Mouse (Mus musculus) hindbrain, embryonic 14.5 days (tissue): ENCODE measurements at regions not wholly inside any gene's neighbourhood (a gene's known extent, or its start where the extent isn't known, plus 50 kb on each side); places are given as distances from the start of the nearest gene placed in this dataset.
"Not testable (repeated sequence)": the region's sequence is repeated elsewhere in the genome, so short reads cannot be mapped to it uniquely, and the experiment has no call there.

Experiments used
- ATAC-seq: fragments of 200-750 bp; cut with Nextera tagmentation; 2 replicates; pipeline ENCODE4 v1.8.0; 2017; ENCODE audit warnings: moderate number of reproducible peaks, mild to moderate bottlenecking, moderate TSS enrichment, moderate library complexity; ENCODE audit not compliant: low FRiP score
- DNase-seq: peaks from one replicate; pipeline ENCODE4 v3.0.0-alpha.2; 2015; ENCODE audit warnings: low spot score
- H3K27ac ChIP-seq: fragments of 300-500 bp; sonication (generic); 2 replicates; pipeline ENCODE4 v1.5.1; 2014; ENCODE audit warnings: mild to moderate bottlenecking, moderate library complexity
- H3K27me3 ChIP-seq: fragments of 300-500 bp; sonication (generic); 2 replicates; pipeline ENCODE4 v1.6.1; 2014; ENCODE audit warnings: mild to moderate bottlenecking, low read length, mixed read lengths; ENCODE audit not compliant: control insufficient read depth, insufficient read depth
- H3K36me3 ChIP-seq: fragments of 300-500 bp; sonication (generic); replicated peaks from 2 replicates; pipeline ENCODE4 v1.6.1; 2014; ENCODE audit not compliant: control insufficient read depth, insufficient read depth
- H3K4me1 ChIP-seq: fragments of 300-500 bp; sonication (generic); replicated peaks from 2 replicates; pipeline ENCODE4 v1.6.1; 2014; ENCODE audit warnings: antibody characterized with exemption, low read length, mixed read lengths; ENCODE audit not compliant: control insufficient read depth, insufficient read depth
- H3K4me2 ChIP-seq: fragments of 300-500 bp; sonication (generic); replicated peaks from 2 replicates; pipeline ENCODE4 v1.6.1; 2014; ENCODE audit warnings: mild to moderate bottlenecking, moderate library complexity
- H3K4me3 ChIP-seq: fragments of 300-500 bp; sonication (generic); replicated peaks from 2 replicates; pipeline ENCODE4 v1.5.1; 2014; ENCODE audit warnings: mild to moderate bottlenecking, low read length
- H3K9ac ChIP-seq: fragments of 300-500 bp; sonication (generic); 2 replicates; pipeline ENCODE4 v1.6.1; 2014
- H3K9me3 ChIP-seq: fragments of 300-500 bp; sonication (generic); 2 replicates; pipeline ENCODE4 v1.6.1; 2016; ENCODE audit warnings: low read length; ENCODE audit not compliant: control insufficient read depth
- WGBS: fragments of 180-500 bp; shearing (Covaris S2); extraction: QIAGEN DNeasy Blood & Tissue Kit; methylation state at CpG from one replicate; pipeline ENCODE4 v1.1.7; 2014; 5-methylcytosine and 5-hydroxymethylcytosine counted together

GRCm38 (mm10) chr1:18058211-18058971 is 87.3 kb downstream of the Crisp4 start:
- Histone ChIP-seq H3K4me3 (peak overlapping the region; percentile 70), H3K9me3 (no peaks in the 10 kb centered on the region), H3K9ac (peak overlapping the region; percentile 76), H3K4me1 (peaks cover 15% of the 10 kb centered on the region; the same call in 1 of the 2 replicates), H3K27me3 (peaks cover 46% of the 10 kb centered on the region), H3K36me3 (no peaks in the 10 kb centered on the region), H3K4me2 (peak overlapping the region; percentile 87), H3K27ac (peak overlapping the region; percentile 6; the same call in 1 of the 2 replicates)
- DNase-seq (peak; percentile 58), ATAC-seq (peak; percentile 82)
- under 1% methylated on average over 76 of the region's 77 CpGs for WGBS

DNA sequence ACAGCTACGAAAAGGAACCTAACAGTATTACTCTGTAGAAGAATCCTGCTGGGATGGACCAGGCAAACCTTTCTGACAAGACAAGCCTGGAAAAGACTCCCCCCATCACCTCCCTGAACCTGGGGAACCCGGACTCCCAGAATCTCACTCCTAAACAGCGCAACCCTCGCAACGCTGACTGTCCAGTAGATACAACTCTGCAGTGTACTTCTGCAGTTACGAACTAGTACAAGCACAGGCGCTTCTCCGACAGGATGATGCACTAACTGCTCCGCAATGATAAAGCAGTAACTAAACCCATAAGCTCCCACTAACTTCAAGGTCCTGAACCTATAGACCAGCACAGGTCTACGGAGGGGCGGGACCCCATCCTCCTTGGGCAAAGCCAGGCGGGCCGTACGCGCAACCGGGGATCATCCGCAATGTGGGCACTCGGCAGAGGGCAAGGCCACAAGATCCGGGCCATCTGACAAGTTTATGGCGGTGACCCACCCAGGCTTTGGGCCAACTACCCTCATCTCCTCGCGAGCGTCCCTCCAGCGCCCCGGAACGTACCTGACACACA is 88.0 kb downstream of the Crisp4 start:
- Histone ChIP-seq H3K9me3 (no peaks in the 10 kb centered on the region), H3K27me3 (peaks cover 46% of the 10 kb centered on the region), H3K4me1 (peaks cover 15% of the 10 kb centered on the region; the same call in 1 of the 2 replicates), H3K36me3 (no peaks in the 10 kb centered on the region), H3K9ac (peak overlapping the region; percentile 76), H3K4me3 (peak overlapping the region; percentile 70), H3K4me2 (peak overlapping the region; percentile 87), H3K27ac (no peak overlapping the region)
- WGBS, result 2% methylated on average over 26 of the region's 26 CpGs
- DNase-seq, result peak; percentile 44
- ATAC-seq, result peak; percentile 56; the same call in 1 of the 2 replicates

DNA sequence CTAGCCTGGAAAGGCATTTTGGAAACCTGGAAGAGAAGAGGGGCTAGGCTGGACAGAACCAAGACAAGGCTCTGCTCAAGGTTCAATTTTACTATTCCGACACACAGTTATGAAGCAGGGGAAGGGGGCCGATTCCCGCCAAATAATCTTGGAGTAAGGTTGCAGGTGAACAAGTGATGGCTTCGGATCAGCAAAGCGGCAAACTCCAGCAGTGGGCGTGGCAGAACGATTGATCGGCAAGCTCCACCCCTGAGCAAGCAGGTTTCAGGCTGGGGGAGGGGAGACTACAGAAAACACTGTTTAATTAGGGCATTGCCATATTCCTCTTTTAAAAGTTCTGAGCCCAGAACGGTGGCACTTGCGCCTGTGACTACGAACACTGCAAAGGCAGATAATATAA is 88.7 kb downstream of the Crisp4 start:
- Histone ChIP-seq H3K4me1 (peaks cover 15% of the 10 kb centered on the region; the same call in 1 of the 2 replicates), H3K4me2 (peak overlapping the region; percentile 87), H3K4me3 (peak overlapping the region; percentile 70), H3K27me3 (peaks cover 46% of the 10 kb centered on the region)
- not testable (repeated sequence) for H3K9me3 ChIP-seq, ATAC-seq, H3K9ac ChIP-seq, H3K27ac ChIP-seq, DNase-seq, H3K36me3 ChIP-seq
- 9% methylated on average over 11 of the region's 11 CpGs for WGBS

- Histone ChIP-seq H3K36me3 (no peaks in the 10 kb centered on the region), H3K9me3 (no peaks in the 10 kb centered on the region), H3K27ac (no peak overlapping the region), H3K4me2 (no peak overlapping the region), H3K27me3 (no peaks in the 10 kb centered on the region), H3K4me3 (no peak overlapping the region), H3K9ac (no peak overlapping the region), H3K4me1 (no peaks in the 10 kb centered on the region)
- DNase-seq (no peak), ATAC-seq (no peak)
- WGBS, result 61% methylated on average over 3 of the region's 3 CpGs
Measured at GRCm38 (mm10) chr1:18030226-18030625, 115.5 kb downstream of the Crisp4 start.

GRCm38 (mm10) chr1:18012941-18013340 is 132.8 kb downstream of the Crisp4 start:
- H3K27me3 ChIP-seq, H3K4me2 ChIP-seq, H3K9me3 ChIP-seq, H3K36me3 ChIP-seq, ATAC-seq, H3K4me1 ChIP-seq, H3K4me3 ChIP-seq, H3K27ac ChIP-seq, H3K9ac ChIP-seq: not testable (repeated sequence)
- peak; percentile 38 for DNase-seq

DNA sequence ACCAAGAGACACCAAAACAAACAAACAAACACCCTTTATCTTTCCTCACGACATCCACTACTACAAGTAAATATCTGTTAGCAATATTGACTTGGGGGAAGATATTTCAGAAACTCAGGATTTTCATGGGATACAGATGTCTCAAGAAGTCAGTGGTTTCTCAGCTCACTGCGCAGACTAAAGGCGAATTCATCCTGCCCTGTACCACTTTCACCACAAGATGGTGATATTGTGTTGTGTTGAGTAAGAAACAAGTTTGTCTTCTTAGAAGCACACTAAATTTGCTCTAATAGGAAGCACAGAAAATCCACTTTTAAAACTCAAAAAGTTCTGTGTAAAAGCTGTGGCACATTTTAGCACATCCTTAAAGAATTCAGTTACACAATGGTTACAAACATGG is 165.1 kb downstream of the Crisp4 start:
- DNase-seq (peak; percentile 85), ATAC-seq (peak; percentile 78; the same call in 1 of the 2 replicates)
- Histone ChIP-seq H3K27me3 (peaks cover 7% of the 10 kb centered on the region; the same call in 1 of the 2 replicates), H3K4me2 (no peak overlapping the region), H3K36me3 (no peaks in the 10 kb centered on the region), H3K27ac (no peak overlapping the region), H3K4me1 (no peaks in the 10 kb centered on the region), H3K9ac (no peak overlapping the region), H3K9me3 (no peaks in the 10 kb centered on the region), H3K4me3 (no peak overlapping the region)
- WGBS, result 19% methylated on average over 3 of the region's 3 CpGs

DNA sequence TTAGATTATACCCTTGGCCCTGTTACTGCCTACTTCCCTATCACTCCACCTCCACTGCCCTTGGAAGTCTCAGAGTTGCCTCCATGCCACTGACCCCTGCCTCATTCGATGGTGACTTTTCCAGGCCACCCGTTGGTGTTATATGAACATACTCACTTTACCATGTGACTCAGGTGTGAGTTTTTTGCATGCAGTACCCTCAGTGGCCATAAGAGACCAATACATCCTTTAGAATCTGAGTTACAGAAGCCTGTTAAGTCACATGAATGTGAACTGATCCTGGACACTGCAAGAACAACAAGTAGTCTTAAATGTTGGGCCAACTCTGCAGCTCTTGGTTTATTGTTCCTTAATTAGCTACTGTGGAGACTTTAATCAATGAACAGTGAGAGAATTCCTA is 167.6 kb downstream of the Crisp4 start:
- no peaks in the 10 kb centered on the region for H3K4me1 ChIP-seq
- ATAC-seq (no peak), DNase-seq (no peak)
- no peaks in the 10 kb centered on the region for H3K9me3 ChIP-seq
- H3K27me3 ChIP-seq, result peaks cover 7% of the 10 kb centered on the region; the same call in 1 of the 2 replicates
- 89% methylated on average over 2 of the region's 2 CpGs for WGBS
- H3K27ac ChIP-seq, result no peak overlapping the region
- no peaks in the 10 kb centered on the region for H3K36me3 ChIP-seq
- no peak overlapping the region for H3K4me2 ChIP-seq
- H3K4me3 ChIP-seq, result no peak overlapping the region
- H3K9ac ChIP-seq, result no peak overlapping the region

DNA sequence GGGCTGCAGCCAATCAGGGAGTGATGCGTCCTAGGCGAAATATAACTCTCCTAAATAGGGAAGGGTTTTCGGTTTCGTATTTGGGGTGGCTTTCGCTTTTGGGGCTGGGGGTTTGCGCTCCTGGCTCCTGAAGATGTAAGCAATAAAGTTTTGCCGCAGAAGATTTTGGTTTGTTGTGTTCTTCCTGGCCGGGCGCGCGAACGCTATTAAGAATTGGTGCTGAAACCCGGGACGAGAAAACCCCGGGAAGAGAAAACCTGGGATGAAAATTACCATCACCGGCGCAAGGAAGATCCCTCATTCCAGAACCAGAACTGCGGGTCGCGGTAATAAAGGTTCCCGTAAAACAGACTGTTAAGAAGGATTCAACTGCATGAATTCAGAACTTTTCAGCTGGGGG is 188.8 kb downstream of the Crisp4 start:
- not testable (repeated sequence) for H3K4me1 ChIP-seq, H3K36me3 ChIP-seq, H3K27me3 ChIP-seq, ATAC-seq, H3K4me2 ChIP-seq, H3K9ac ChIP-seq, H3K4me3 ChIP-seq, H3K27ac ChIP-seq, H3K9me3 ChIP-seq, DNase-seq
- WGBS, result 96% methylated on average over 11 of the region's 21 CpGs

DNA sequence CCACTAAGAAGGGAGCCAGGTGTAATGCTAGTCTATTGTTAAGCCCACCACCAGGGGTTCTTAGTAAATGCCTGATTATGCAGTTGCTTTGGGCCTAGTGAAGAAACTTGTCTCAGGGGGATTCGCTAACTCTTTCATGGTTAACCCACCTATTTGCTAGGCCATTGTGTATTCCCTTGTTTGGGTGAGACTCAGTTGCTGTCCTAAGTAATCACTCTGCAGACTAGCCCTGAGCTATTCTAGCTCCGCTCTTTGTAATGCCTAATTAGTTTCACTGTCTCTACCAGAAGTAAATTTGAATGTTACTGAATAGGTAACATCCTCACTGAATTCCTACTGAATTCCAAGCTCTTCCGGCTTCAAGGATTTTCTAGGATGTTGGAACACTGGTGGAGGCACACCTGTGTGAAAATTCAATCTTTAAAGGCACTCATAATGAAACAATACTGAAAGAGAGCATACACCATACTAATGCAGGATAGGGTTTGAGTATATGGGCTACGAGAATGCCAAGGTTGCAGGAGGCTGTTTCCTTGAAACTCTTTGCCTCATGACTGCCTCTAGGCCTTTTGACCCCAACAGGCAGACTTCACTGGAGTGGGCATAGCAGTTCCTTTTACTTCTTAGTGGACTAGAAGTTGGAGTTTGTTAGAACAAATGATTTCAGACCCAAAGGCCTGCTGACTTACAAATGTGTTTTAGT is 213.4 kb downstream of the Crisp4 start:
- H3K27me3 ChIP-seq, H3K9me3 ChIP-seq, H3K36me3 ChIP-seq, DNase-seq, ATAC-seq, H3K27ac ChIP-seq, H3K4me1 ChIP-seq, H3K4me2 ChIP-seq, H3K4me3 ChIP-seq, H3K9ac ChIP-seq: not testable (repeated sequence)
- 72% methylated on average over 4 of the region's 4 CpGs for WGBS
